Mouse (Mus musculus) heart, postnatal 4 days (tissue): Measurements from ENCODE around the gene Olfr1282. TPM values are rescaled to one million over a fixed set of nuclear protein-coding genes. Genes with fewer than 3 reads are reported as not detected.
"Not testable (repeated sequence)": the region's sequence is repeated elsewhere in the genome, so short reads cannot be mapped to it uniquely, and the experiment has no call there.

Source experiments
- DNase-seq: peaks from one replicate; pipeline ENCODE4 v3.0.0; 2021
- total RNA-seq, 2 experiments: library from RNA; stranded (reverse); gene quantifications; 2 replicates each; pipeline ENCODE4 v1.2.3; 2021

Gene Olfr1282
- not detected for total RNA-seq

GRCm38 (mm10) chr2:111335976-111336375, at the start of gene Olfr1282:
Olfr1282 (minus strand) TSS chr2:111336076.
- no peak for DNase-seq

DNA sequence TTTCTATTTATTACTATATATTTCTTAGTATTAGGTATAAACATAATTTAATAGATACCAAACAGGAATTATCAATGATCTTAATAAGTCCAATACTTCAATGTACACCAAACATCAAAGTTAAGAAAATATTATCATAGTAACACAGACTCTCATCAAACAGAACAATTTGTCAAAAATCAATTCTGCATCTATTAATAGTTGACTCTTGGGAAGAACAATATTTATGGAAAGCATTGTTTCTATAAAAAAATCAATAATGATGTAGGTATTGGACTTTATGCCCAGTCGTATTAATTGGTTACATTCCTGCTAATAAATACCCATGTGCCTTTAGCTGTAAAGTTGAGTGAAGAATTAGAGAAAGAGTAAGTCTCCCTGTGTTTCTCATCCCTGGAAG, 39.3 kb upstream of the Olfr1282 start, which contains the start of gene Olfr1284:
TSS of gene Olfr1284 (plus strand) at position 301 of the 400 bp plus-strand sequence.
- DNase-seq: no peak

GRCm38 (mm10) chr2:111366490-111366889, 30.6 kb upstream of the Olfr1282 start, which contains the start of gene Olfr1283:
Olfr1283 (plus strand) TSS chr2:111366790.
- DNase-seq: no peak

GRCm38 (mm10) chr2:111333721-111334120, 2.2 kb downstream of the Olfr1282 start:
- not testable (repeated sequence) for DNase-seq

GRCm38 (mm10) chr2:111326220-111326619, 9.7 kb downstream of the Olfr1282 start, which contains the start of gene Olfr1281:
Olfr1281 (plus strand) TSS chr2:111326520.
- DNase-seq: no peak

- DNase-seq: no peak
Observed at GRCm38 (mm10) chr2:111313717-111314116, 22.2 kb downstream of the Olfr1282 start, which contains the start of gene Olfr1280. Olfr1280 (plus strand) TSS chr2:111314017.

DNA sequence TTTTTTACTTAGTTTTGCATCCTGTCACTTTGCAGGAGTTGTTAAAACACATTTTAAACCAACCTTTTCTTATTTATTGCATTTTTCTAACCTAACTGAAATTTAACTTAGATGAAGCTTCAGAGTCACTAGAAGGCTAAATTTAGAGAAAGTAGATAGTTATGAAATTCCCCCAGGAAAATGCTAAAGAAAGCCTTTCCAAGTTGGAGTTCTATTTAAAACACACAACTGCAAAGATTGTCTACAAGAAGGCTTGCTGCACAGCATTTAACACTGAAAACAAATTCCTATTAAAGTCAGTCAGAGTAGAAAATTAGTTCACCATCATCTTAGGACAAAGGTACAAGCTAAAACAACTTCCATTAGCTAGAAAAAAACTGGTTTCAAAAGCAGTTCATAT, 35.5 kb downstream of the Olfr1282 start, which contains the start of gene Olfr1279:
TSS of gene Olfr1279 (plus strand) at position 262 of the 400 bp plus-strand sequence.
- no peak for DNase-seq

GRCm38 (mm10) chr2:111298541-111298940, 37.3 kb downstream of the Olfr1282 start:
- no peak for DNase-seq

GRCm38 (mm10) chr2:111289836-111290235, 46.0 kb downstream of the Olfr1282 start, which contains the start of gene Olfr1278:
Olfr1278 (plus strand) TSS chr2:111290136.
- DNase-seq: no peak

Other genes starting within 250 kb of the Olfr1282 start
- gene Gm13941, start 230.1 kb downstream of the Olfr1282 start, total RNA-seq: not detected
- gene Gm15130, start 183.1 kb downstream of the Olfr1282 start, total RNA-seq: not detected
- gene 4930430A15Rik, start 106.5 kb downstream of the Olfr1282 start, total RNA-seq: not detected
- not detected for gene Olfr1275, start 100.8 kb downstream of the Olfr1282 start, total RNA-seq
- gene Olfr1276, start 81.6 kb downstream of the Olfr1282 start, total RNA-seq: not detected
- gene Olfr1277, start 62.0 kb downstream of the Olfr1282 start, total RNA-seq: not detected
- not detected for gene Olfr1278, start 45.9 kb downstream of the Olfr1282 start, total RNA-seq
- not detected for gene Olfr1279, start 35.4 kb downstream of the Olfr1282 start, total RNA-seq
- gene Olfr1280, start 22.1 kb downstream of the Olfr1282 start, total RNA-seq: not detected
- gene Olfr1281, start 9.6 kb downstream of the Olfr1282 start, total RNA-seq: not detected
- gene Olfr1283, start 30.7 kb upstream of the Olfr1282 start, total RNA-seq: not detected
- not detected for gene Olfr1284, start 39.4 kb upstream of the Olfr1282 start, total RNA-seq
- not detected for gene Olfr1286, start 87.0 kb upstream of the Olfr1282 start, total RNA-seq
- not detected for gene Olfr1287, start 113.1 kb upstream of the Olfr1282 start, total RNA-seq
- not detected for gene Olfr1288, start 138.0 kb upstream of the Olfr1282 start, total RNA-seq
- not detected for gene Olfr1289, start 144.7 kb upstream of the Olfr1282 start, total RNA-seq
- not detected for gene Olfr1290, start 157.8 kb upstream of the Olfr1282 start, total RNA-seq
- gene Olfr1291-ps1, start 161.1 kb upstream of the Olfr1282 start, total RNA-seq: not detected
- gene Olfr1293-ps, start 189.1 kb upstream of the Olfr1282 start, total RNA-seq: not detected
- not detected for gene Olfr1294, start 204.2 kb upstream of the Olfr1282 start, total RNA-seq
- gene Olfr1295, start 233.6 kb upstream of the Olfr1282 start, total RNA-seq: not detected